Mouse (Mus musculus): ENCODE measurements around the gene Vmn2r88. TPM values are rescaled to one million over a fixed set of nuclear protein-coding genes. Genes with fewer than 3 reads are reported as not detected.
"Not testable (repeated sequence)": the region's sequence is repeated elsewhere in the genome, so short reads cannot be mapped to it uniquely, and the experiment has no call there.

Vmn2r88 gene
- total and polyA plus RNA-seq, 3 experiments, result not detected

DNA sequence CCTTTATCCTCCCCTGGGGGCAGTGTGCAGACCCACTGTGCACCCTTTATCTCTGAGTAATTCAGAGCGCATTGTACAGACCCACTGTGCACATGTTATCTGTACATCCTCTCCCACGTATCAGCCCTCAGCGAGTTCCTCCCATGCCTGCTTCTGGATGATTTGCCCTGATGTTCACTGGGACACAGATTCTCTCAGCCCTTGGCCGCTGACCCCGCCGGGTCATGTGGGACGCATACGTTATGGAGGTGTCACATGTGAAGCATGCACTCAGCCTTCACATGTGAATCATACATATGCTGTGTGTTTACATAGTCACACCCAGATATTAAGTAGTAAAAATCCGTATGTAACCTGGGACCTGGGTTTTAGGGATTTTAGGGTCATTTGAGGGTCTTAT lies 22.4 kb upstream of the Vmn2r88 start:
- no peak for DNase-seq (ENCODE audit: extremely low read depth)
- Histone ChIP-seq H3K9me3 (replicated peaks; ENCODE audit: low read length) (peaks cover 25% of the 10 kb centered on the region), H3K27ac (ENCODE audit: insufficient read depth, low read depth) (no peak overlapping the region), H3K36me3 (replicated peaks in 1 of 2; ENCODE audit: control insufficient read depth in 1 of 2, insufficient read depth in 1 of 2, low read length in 1 of 2) (no peaks in the 10 kb centered on the region), H3K9ac (ENCODE audit: insufficient read depth, low read depth) (no peak overlapping the region), H3K27me3 (replicated peaks) (no peaks in the 10 kb centered on the region), H3K79me2 (replicated peaks; ENCODE audit: control insufficient read depth, extremely low read depth, insufficient read depth, poor library complexity, severe bottlenecking) (no peaks in the 10 kb centered on the region; the same call in 1 of the 2 replicates), H3K4me2 (ENCODE audit: insufficient read depth, low read depth, poor library complexity, severe bottlenecking) (no peak overlapping the region), H3K4me1 (ENCODE audit: control insufficient read depth in 1 of 2, insufficient read depth in 2 of 2) (no peaks in the 10 kb centered on the region; a peak in 1 of 4 replicates), H3K4me3 (replicated peaks in 1 of 3; ENCODE audit: low read depth in 2 of 3, low read length in 2 of 3, poor library complexity in 1 of 3) (no peak overlapping the region)
- in situ Hi-C loops (cut with MboI; ENCODE audit: low pct_ligation_motif_present, low pct_unique_long_range_greater_than_20kb, low sequenced_read_pairs), result no loop called here
- TF ChIP-seq ZC3H11A (IDR thresholded peaks at IDR 0.05; ENCODE audit: low read depth, low read length) (no peak), ZNF384 (IDR thresholded peaks at IDR 0.05; ENCODE audit: low read depth, low read length) (no peak), E2F4 (IDR thresholded peaks at IDR 0.05; ENCODE audit: insufficient replicate concordance, low read depth, low read length) (no peak), ELF1 (IDR thresholded peaks at IDR 0.05; ENCODE audit: low read depth, low read length) (no peak), USF1 (IDR thresholded peaks at IDR 0.05; ENCODE audit: low read depth, low read length) (no peak), RAD21 (IDR thresholded peaks at IDR 0.05; ENCODE audit: low read depth, low read length) (no peak), PAX5 (IDR thresholded peaks at IDR 0.05; ENCODE audit: low read length) (no peak), USF2 (conservative IDR thresholded peaks at IDR 0.05; ENCODE audit: low read depth, low read length) (no peak), MXI1 (IDR thresholded peaks at IDR 0.05; ENCODE audit: low read depth, low read length) (no peak), CTCF (conservative IDR thresholded peaks at IDR 0.05 in 1 of 2, IDR thresholded peaks at IDR 0.05 in 1 of 2; ENCODE audit: low read depth in 2 of 2, low read length in 2 of 2) (no peak), BHLHE40 (IDR thresholded peaks at IDR 0.05; ENCODE audit: low read depth, low read length) (no peak), POLR2AphosphoS2 (IDR thresholded peaks at IDR 0.05; ENCODE audit: low read depth, low read length) (no peak), JUND (conservative IDR thresholded peaks at IDR 0.05; ENCODE audit: low read depth, low read length) (no peak), RCOR1 (conservative IDR thresholded peaks at IDR 0.05; ENCODE audit: low read depth, low read length) (no peak), MYC (IDR thresholded peaks at IDR 0.05; ENCODE audit: low read depth, low read length) (no peak), JUN (IDR thresholded peaks at IDR 0.05; ENCODE audit: insufficient read depth, low read depth, low read length) (no peak)
- dilution Hi-C loops (cut with MboI; ENCODE audit: extremely low pct_ligation_motif_present, extremely low pct_unique_long_range_greater_than_20kb, low sequenced_read_pairs), result no loop called here

DNA sequence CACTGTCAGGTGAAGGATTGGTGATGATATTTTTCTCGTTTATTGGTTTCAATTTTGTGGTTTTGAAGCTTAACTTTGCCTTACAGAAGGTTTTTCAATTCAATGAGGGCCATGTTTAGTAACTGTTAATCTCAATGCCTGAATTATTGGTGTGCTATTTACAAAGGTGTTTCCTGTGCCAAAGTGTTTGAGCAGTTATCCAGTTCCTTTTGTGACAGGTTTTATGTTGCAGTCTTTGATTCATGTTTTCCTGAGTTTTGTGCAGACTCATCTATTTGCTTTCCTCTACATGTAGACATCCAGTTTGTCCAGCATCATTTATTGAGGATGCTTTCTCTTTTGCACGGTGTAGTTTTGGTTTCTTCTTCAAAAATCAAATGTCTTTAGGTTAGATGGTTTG lies 13.3 kb downstream of the Vmn2r88 start:
- no peaks in the 10 kb centered on the region for H3K9me3 ChIP-seq (replicated peaks; ENCODE audit: low read length)
- H3K36me3 ChIP-seq (replicated peaks in 1 of 2; ENCODE audit: control insufficient read depth in 1 of 2, insufficient read depth in 1 of 2, low read length in 1 of 2), result no peaks in the 10 kb centered on the region
- H3K4me3 ChIP-seq (replicated peaks in 1 of 3; ENCODE audit: low read depth in 2 of 3, low read length in 2 of 3, poor library complexity in 1 of 3), result no peak overlapping the region
- DNase-seq (ENCODE audit: extremely low read depth), result no peak
- H3K4me1 ChIP-seq (ENCODE audit: control insufficient read depth in 1 of 2, insufficient read depth in 2 of 2), result no peaks in the 10 kb centered on the region
- H3K79me2 ChIP-seq (replicated peaks; ENCODE audit: control insufficient read depth, extremely low read depth, insufficient read depth, poor library complexity, severe bottlenecking), result no peaks in the 10 kb centered on the region
- H3K9ac ChIP-seq (ENCODE audit: insufficient read depth, low read depth), result no peak overlapping the region
- in situ Hi-C loops (cut with MboI; ENCODE audit: low pct_ligation_motif_present, low pct_unique_long_range_greater_than_20kb, low sequenced_read_pairs), result no loop called here
- no peak overlapping the region for H3K27ac ChIP-seq (ENCODE audit: insufficient read depth, low read depth)
- H3K4me2 ChIP-seq (ENCODE audit: insufficient read depth, low read depth, poor library complexity, severe bottlenecking), result no peak overlapping the region
- dilution Hi-C loops (cut with MboI; ENCODE audit: extremely low pct_ligation_motif_present, extremely low pct_unique_long_range_greater_than_20kb, low sequenced_read_pairs), result no loop called here
- no peak for TF ChIP-seq MXI1 (IDR thresholded peaks at IDR 0.05; ENCODE audit: low read depth, low read length)
- TF ChIP-seq EP300 (IDR thresholded peaks at IDR 0.05; ENCODE audit: low read length), result no peak
- TF ChIP-seq SMC3 (IDR thresholded peaks at IDR 0.05; ENCODE audit: low read depth, low read length), result no peak
- no peak for TF ChIP-seq HCFC1 (IDR thresholded peaks at IDR 0.05; ENCODE audit: low read depth, low read length)
- TF ChIP-seq TBP (conservative IDR thresholded peaks at IDR 0.05; ENCODE audit: low read depth, low read length), result no peak
- TF ChIP-seq MAX (IDR thresholded peaks at IDR 0.05; ENCODE audit: low read length), result no peak
- TF ChIP-seq MAFK (IDR thresholded peaks at IDR 0.05; ENCODE audit: insufficient replicate concordance, low read length), result no peak
- no peak for TF ChIP-seq POLR2A (IDR thresholded peaks at IDR 0.05; ENCODE audit: low read depth, low read length)
- no peak for TF ChIP-seq CHD2 (IDR thresholded peaks at IDR 0.05; ENCODE audit: low read length)
- no peak for TF ChIP-seq POLR2AphosphoS2 (IDR thresholded peaks at IDR 0.05; ENCODE audit: low read depth, low read length)
- no peak for TF ChIP-seq ZNF384 (IDR thresholded peaks at IDR 0.05; ENCODE audit: low read depth, low read length)
- TF ChIP-seq TCF12 (IDR thresholded peaks at IDR 0.05; ENCODE audit: low read depth, low read length), result no peak
- TF ChIP-seq NRF1 (IDR thresholded peaks at IDR 0.05; ENCODE audit: low read depth, low read length), result no peak
- TF ChIP-seq CHD1 (IDR thresholded peaks at IDR 0.05; ENCODE audit: low read depth, low read length), result no peak
- TF ChIP-seq ZC3H11A (IDR thresholded peaks at IDR 0.05; ENCODE audit: low read depth, low read length), result no peak
- TF ChIP-seq BHLHE40 (IDR thresholded peaks at IDR 0.05; ENCODE audit: low read depth, low read length), result no peak
- no peak for TF ChIP-seq IRF4 (IDR thresholded peaks at IDR 0.05; ENCODE audit: low read depth, low read length)
- no peaks in the 10 kb centered on the region for H3K27me3 ChIP-seq (replicated peaks)

DNA sequence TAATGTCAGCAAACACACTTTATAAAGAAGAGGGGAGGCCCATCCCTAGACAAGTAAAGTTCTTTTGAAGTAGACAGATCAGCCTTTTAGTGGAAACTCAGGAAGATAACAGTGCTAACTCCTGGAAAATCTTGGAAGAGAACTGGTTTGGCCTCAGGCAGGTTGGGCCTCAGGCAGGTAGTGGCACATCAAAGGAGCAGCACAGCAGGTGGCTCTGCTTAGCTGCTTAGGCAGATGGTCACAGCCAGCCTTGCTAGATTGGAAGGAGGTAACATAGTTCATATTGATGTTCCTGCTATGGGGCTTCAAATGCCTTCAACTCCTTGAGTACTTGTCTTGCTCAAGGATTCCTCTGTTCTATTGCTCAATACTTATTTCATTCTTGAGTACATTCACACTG lies 19.5 kb downstream of the Vmn2r88 start:
- H3K36me3 ChIP-seq (replicated peaks in 1 of 2; ENCODE audit: control insufficient read depth in 1 of 2, insufficient read depth in 1 of 2, low read length in 1 of 2); in situ Hi-C loops (cut with MboI; ENCODE audit: low pct_ligation_motif_present, low pct_unique_long_range_greater_than_20kb, low sequenced_read_pairs); H3K79me2 ChIP-seq (replicated peaks; ENCODE audit: control insufficient read depth, extremely low read depth, insufficient read depth, poor library complexity, severe bottlenecking); H3K4me1 ChIP-seq (ENCODE audit: control insufficient read depth in 1 of 2, insufficient read depth in 2 of 2); dilution Hi-C loops (cut with MboI; ENCODE audit: extremely low pct_ligation_motif_present, extremely low pct_unique_long_range_greater_than_20kb, low sequenced_read_pairs); DNase-seq (ENCODE audit: extremely low read depth); H3K27ac ChIP-seq (ENCODE audit: insufficient read depth, low read depth); H3K4me3 ChIP-seq (replicated peaks in 1 of 3; ENCODE audit: low read depth in 2 of 3, low read length in 2 of 3, poor library complexity in 1 of 3); H3K27me3 ChIP-seq (replicated peaks); H3K9me3 ChIP-seq (replicated peaks; ENCODE audit: low read length): not testable (repeated sequence)
- Histone ChIP-seq H3K4me2 (ENCODE audit: insufficient read depth, low read depth, poor library complexity, severe bottlenecking) (peak overlapping the region; percentile 77), H3K9ac (ENCODE audit: insufficient read depth, low read depth) (peak overlapping the region; percentile 53)

All from CH12.LX (cell line).